Mouse (Mus musculus): Measurements from ENCODE around the gene Krba1. TPM values are rescaled to one million over a fixed set of nuclear protein-coding genes. Genes with fewer than 3 reads are reported as not detected.

Krba1 gene
- polyA plus RNA-seq (2015; fragmentation: Nextera tagmentation; extraction: Ambion mirVana), result 21.1 and 25.4 TPM in 2 replicates

DNA sequence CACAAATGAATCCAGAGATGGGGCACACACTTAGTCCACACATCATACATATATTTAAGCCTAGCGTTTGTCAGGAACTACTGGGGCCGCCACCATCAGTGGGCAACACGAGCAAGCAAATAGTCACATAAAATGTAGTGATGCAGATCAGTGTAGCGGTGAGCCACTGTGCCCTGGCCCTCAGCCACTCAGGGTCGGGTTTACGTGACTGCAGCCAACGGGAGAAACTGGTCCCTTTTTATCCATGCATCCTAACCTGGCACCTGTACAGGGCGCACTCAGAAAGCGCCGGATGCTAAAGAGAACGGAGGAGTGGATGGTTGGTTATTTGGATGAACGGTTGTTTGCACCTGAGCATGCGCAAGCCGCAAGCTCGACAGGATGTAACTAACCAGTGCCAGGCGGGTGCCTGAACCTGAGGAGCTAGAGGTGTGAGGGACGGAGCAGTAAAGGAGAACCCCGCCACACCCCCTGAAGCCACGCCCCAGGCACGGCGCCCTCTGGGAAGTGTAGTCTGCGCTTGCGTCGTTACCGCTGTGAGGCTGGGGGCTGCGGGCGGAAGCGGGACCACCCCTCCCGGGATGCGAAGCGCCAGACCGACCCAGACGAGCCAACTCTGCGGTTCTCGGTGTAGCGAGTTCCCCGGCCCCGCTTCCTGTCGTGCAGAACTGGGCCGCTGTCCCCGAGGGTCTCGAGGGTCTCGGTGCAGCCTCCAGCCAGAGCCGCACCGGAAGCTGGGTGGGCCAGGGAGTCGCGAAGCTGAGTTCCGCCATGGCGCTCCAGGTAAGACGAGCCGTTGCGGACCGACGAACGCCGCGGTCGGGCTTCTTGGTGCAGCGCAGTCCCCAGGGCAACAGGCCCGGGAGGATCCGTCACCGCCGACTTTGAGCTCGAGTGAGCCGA is at the start of gene Krba1:
Gene Krba1, plus strand, starts transcription at position 482 of the 903 bp plus-strand sequence.
- 2% methylated on average over 65 of the region's 65 CpGs for WGBS
- Histone ChIP-seq H3K4me1 (peaks cover 23% of the 10 kb centered on the region), H3K9ac (peak within 1 kb of the TSS; percentile 74), H3K4me2 (peak within 1 kb of the TSS; percentile 77), H3K4me3 (peak within 1 kb of the TSS; percentile 62), H3K27me3 (peaks cover 2% of the 10 kb centered on the region; the same call in 1 of the 2 replicates), H3K9me3 (replicated peaks) (no peaks in the 10 kb centered on the region), H3K27ac (peak within 1 kb of the TSS; percentile 71), H3K36me3 (ENCODE audit: poor library complexity, severe bottlenecking) (no peaks in the 10 kb centered on the region)
- ATAC-seq, result peak; percentile 97

DNA sequence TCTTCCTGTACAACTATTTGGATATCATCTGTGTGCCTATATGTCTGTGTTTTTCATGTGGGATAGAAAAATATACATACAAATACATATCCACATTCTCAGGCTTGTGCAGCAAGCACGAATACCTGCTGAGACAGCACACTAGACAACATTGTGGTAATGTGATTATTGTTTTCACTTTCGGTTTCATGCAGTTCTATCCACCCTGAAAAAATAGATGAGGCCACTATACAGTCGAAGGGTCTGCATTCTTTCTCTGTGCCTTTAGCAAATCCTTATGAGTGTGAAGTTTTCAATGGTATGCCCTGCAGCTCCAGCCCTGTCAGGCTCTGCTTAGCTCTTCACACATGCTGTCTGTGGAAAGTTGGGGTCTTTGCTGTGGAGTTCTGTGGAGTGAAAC is 36.5 kb upstream of the Krba1 start:
- 79% methylated on average over 3 of the region's 3 CpGs for WGBS
- no peak overlapping the region for H3K27ac ChIP-seq
- ATAC-seq, result no peak

DNA sequence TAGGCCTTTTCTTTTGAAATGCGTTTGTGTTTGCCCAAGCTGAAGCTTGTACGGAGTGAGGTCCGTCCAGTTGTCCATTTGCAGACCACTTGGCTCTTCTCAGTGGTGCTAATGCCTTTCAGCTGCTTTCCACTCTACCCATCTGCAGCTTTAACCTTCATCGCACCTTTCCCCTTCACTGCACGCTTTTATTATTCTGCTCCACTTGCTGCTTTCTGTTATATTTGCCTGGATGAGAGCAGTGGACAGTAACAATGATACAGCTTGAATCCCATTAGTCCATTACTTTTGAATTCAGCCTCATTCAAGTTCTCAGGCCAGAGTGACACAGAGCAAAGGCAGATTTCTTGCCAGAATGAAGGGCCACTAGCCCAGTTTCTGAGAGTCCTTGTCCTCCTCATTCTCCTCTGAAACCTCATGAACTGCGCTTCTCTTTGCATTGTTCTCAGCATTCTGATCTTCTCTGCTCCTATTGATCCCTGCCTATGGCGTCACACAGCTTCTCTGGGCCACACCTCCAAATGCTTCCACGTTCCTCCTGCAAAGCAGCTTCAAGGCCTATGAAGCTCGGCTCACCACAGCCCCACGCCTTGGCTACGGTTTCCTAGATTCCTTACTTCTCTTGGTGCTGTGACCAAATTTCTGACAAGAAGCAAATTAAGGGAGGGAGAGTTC is 28.9 kb upstream of the Krba1 start:
- no peak overlapping the region for H3K4me2 ChIP-seq
- 0 out of 2 replicates have a peak, but pooled peaks have one; percentile 10 for ATAC-seq
- whole genome bisulfite sequencing, result 26% methylated on average over 11 of the region's 11 CpGs

More for the DNA sequence above, 36.5 kb upstream of the Krba1 start:
- no peaks in the 10 kb centered on the region for H3K4me1 ChIP-seq
- no peak overlapping the region for H3K9ac ChIP-seq
- H3K4me2 ChIP-seq, result no peak overlapping the region
- H3K4me3 ChIP-seq, result no peak overlapping the region
- no peaks in the 10 kb centered on the region for H3K36me3 ChIP-seq (ENCODE audit: poor library complexity, severe bottlenecking)
- H3K27me3 ChIP-seq, result no peaks in the 10 kb centered on the region
- H3K9me3 ChIP-seq (replicated peaks), result no peaks in the 10 kb centered on the region

DNA sequence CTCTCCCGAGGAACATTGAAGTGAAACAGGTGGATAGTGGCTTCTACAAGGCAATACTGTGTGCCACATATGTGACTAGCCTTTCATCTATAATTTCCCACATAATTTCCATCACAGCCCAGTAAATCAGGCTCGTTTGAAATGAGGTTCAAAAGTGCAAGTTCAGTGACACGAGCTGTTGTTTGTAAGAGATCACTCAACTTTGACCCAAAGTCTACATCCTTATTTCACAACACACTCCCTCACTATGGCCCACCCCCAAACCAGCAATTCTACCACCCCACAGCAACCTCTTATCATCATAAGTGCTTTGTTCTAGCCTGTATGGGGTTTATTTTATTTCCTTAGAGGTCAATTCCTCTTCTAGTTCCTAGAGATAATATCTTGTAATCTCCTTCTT is 7.2 kb upstream of the Krba1 start:
- H3K9ac ChIP-seq, result no peak overlapping the region
- WGBS, result 66% methylated on average over 3 of the region's 3 CpGs
- H3K27ac ChIP-seq, result no peak overlapping the region
- no peaks in the 10 kb centered on the region for H3K4me1 ChIP-seq
- no peak overlapping the region for H3K4me3 ChIP-seq
- H3K36me3 ChIP-seq (ENCODE audit: poor library complexity, severe bottlenecking), result no peaks in the 10 kb centered on the region
- H3K27me3 ChIP-seq, result no peaks in the 10 kb centered on the region
- H3K4me2 ChIP-seq, result no peak overlapping the region
- ATAC-seq, result no peak
- no peaks in the 10 kb centered on the region for H3K9me3 ChIP-seq (replicated peaks)

More for the DNA sequence above, 28.9 kb upstream of the Krba1 start:
- Histone ChIP-seq H3K9me3 (replicated peaks) (no peaks in the 10 kb centered on the region), H3K36me3 (ENCODE audit: poor library complexity, severe bottlenecking) (no peaks in the 10 kb centered on the region), H3K9ac (no peak overlapping the region), H3K4me3 (no peak overlapping the region), H3K27me3 (no peaks in the 10 kb centered on the region), H3K4me1 (peaks cover 9% of the 10 kb centered on the region), H3K27ac (no peak overlapping the region)

DNA sequence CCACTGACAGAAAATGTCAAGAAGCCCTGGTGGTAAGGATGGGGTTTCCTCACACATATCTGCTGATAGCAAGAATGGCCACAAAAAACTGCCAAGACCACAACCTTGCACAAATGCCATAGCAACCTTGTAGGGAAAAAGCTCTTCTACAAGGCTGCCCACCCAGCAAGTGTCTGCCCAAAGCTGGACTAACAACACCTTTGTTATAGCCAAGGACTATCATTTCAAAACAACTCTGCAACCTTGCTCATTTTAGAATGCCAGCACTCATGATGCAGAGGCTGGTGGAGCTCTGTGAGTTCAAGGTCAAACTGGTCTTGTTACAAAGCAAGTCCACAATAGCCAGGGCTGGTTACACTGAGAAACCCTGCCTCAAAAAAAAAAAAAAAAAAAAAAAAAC is 1.6 kb upstream of the Krba1 start:
- Histone ChIP-seq H3K4me1 (peaks cover 19% of the 10 kb centered on the region), H3K4me2 (no peak overlapping the region), H3K4me3 (no peak overlapping the region), H3K9ac (no peak overlapping the region), H3K9me3 (replicated peaks) (no peaks in the 10 kb centered on the region), H3K27ac (no peak overlapping the region), H3K27me3 (peaks cover 2% of the 10 kb centered on the region; the same call in 1 of the 2 replicates), H3K36me3 (ENCODE audit: poor library complexity, severe bottlenecking) (no peaks in the 10 kb centered on the region)
- ATAC-seq, result no peak

DNA sequence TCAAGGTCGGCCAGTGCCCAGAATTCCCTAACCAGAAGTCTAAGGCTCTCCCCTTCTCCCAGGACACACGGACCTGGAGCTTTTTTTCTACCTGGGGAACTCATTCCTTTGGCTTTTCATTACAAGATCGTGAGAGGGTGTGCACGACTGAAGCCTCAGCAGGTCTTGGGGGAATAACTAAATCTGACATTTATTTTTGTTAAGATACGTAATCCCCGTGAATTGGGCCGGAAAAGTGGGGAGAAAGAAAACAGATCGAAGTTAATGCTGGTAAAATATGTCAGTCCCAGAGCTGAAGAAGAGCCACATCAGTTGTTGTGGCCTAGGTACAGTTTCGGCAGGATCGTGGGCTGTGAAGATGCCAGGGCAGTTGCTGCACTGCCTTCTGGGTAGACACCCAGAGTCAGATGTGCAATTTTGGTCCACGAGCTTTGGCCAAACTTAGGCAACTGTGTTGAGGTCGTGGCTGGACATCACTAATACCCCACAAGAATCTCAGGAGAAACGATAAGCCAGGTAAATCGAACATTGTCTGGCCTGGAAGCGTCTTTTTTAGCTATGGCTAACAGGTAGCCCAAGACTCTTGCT is 716 bp downstream of the Krba1 start:
- Histone ChIP-seq H3K36me3 (ENCODE audit: poor library complexity, severe bottlenecking) (no peaks in the 10 kb centered on the region), H3K4me3 (peak overlapping the region; percentile 62)

DNA sequence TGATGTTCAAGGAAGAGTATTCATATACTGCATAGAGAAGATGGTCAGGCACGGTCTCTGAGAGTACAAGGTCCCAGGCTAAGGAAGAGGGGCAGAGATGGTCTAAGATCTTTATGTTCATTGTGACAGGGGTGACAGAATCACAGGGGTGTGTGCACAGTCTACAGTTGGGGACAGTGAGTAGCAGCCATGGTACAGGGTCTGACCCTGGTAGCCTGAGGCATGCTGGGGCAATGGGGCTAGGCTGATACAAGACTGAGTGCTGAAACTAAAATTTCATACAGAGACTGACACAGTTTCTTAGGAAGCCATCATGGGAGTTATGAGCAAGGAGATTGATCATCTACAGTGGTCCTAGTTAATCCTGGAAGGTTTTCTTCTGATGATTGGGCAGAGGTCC is 1.3 kb downstream of the Krba1 start:
- no peaks in the 10 kb centered on the region for H3K36me3 ChIP-seq (ENCODE audit: poor library complexity, severe bottlenecking)
- no peaks in the 10 kb centered on the region for H3K9me3 ChIP-seq (replicated peaks)
- H3K9ac ChIP-seq, result peak overlapping the region; percentile 74
- no peak overlapping the region for H3K27ac ChIP-seq
- H3K27me3 ChIP-seq, result peaks cover 2% of the 10 kb centered on the region; the same call in 1 of the 2 replicates
- H3K4me2 ChIP-seq, result peak overlapping the region; percentile 77
- H3K4me1 ChIP-seq, result peaks cover 31% of the 10 kb centered on the region
- 97% methylated on average over 1 of the region's 1 CpGs for WGBS
- no peak for ATAC-seq
- peak overlapping the region; percentile 62 for H3K4me3 ChIP-seq

More for the DNA sequence above, 716 bp downstream of the Krba1 start:
- Histone ChIP-seq H3K9me3 (replicated peaks) (no peaks in the 10 kb centered on the region), H3K4me1 (peaks cover 29% of the 10 kb centered on the region), H3K9ac (peak overlapping the region; percentile 74), H3K27me3 (peaks cover 2% of the 10 kb centered on the region; the same call in 1 of the 2 replicates), H3K4me2 (peak overlapping the region; percentile 77), H3K27ac (peak overlapping the region; percentile 71)
- no peak for ATAC-seq
- WGBS, result 30% methylated on average over 15 of the region's 15 CpGs

DNA sequence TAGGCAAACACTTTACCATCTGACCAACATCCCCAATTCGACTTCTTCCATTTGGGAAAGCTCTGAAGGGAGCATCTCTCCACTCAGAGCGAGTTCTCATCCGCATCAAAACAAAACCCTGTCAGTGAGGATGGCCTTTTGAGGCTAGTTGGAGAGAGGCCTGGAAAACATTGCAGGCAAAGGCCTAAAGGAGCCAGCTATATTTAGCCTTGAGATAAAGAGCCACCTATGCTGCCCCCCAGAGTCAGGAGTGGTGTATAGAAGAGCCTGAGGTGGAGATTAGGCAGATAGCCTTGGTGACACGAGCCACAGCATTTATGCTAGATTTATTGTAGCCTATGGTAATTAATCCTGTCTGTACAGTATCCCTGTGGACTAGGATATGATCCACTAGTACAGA is 1.9 kb downstream of the Krba1 start:
- Histone ChIP-seq H3K36me3 (ENCODE audit: poor library complexity, severe bottlenecking) (no peaks in the 10 kb centered on the region), H3K27me3 (peaks cover 2% of the 10 kb centered on the region; the same call in 1 of the 2 replicates), H3K4me1 (peaks cover 31% of the 10 kb centered on the region), H3K4me2 (peak overlapping the region; percentile 77; the same call in 1 of the 2 replicates), H3K4me3 (no peak overlapping the region), H3K9me3 (replicated peaks) (no peaks in the 10 kb centered on the region), H3K9ac (peak overlapping the region; percentile 7; the same call in 1 of the 2 replicates), H3K27ac (no peak overlapping the region)
- WGBS, result 60% methylated on average over 4 of the region's 4 CpGs
- no peak for ATAC-seq

DNA sequence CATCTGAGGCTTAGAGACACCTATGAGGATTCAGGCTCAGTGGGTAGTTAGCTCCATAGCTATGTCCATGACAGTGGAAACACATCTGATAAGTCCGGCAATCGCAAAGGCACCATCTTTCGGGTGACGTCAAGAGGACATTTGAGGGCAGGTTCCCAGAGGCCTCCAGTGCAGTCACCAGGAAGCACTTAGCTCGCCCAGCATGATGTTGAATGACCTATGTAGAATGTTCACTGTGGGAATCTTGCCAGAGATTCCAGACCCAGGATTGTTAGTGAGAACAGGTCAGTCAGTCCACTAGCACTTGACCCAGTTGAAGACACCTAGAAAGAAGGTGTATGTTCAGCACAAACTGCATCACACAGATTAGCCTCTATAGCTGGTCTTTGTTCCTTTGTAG is 4.5 kb downstream of the Krba1 start:
- Histone ChIP-seq H3K36me3 (ENCODE audit: poor library complexity, severe bottlenecking) (peaks cover 19% of the 10 kb centered on the region), H3K4me2 (no peak overlapping the region), H3K27me3 (no peaks in the 10 kb centered on the region), H3K9ac (no peak overlapping the region), H3K4me1 (peaks cover 31% of the 10 kb centered on the region), H3K4me3 (no peak overlapping the region), H3K27ac (no peak overlapping the region), H3K9me3 (replicated peaks) (no peaks in the 10 kb centered on the region)
- no peak for ATAC-seq
- 96% methylated on average over 5 of the region's 5 CpGs for WGBS

DNA sequence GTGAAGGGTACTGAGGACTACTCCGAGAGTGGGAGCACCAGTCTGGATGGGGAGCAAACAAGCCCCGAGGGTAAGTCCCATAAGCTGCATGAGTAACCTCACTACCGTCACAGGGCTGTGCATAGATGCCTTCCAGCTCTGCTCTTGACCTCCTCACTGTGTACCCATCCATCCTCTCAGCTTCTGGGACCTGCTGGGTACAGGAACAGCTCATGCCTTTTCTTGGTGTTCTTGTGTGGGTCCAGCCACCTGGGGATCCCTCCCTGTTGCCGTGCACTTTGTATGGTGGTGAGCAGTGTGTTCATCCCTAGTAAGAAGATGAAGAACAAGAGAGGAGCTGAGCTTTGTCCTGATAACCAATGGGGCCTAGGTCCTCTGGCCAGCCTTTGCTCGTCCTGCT is 8.7 kb downstream of the Krba1 start:
- no peak for ATAC-seq
- no peaks in the 10 kb centered on the region for H3K27me3 ChIP-seq
- peaks cover 61% of the 10 kb centered on the region for H3K36me3 ChIP-seq (ENCODE audit: poor library complexity, severe bottlenecking)
- peaks cover 9% of the 10 kb centered on the region; the same call in 1 of the 2 replicates for H3K4me1 ChIP-seq
- no peaks in the 10 kb centered on the region for H3K9me3 ChIP-seq (replicated peaks)
- H3K27ac ChIP-seq, result no peak overlapping the region
- no peak overlapping the region for H3K4me3 ChIP-seq
- WGBS, result 94% methylated on average over 5 of the region's 5 CpGs
- no peak overlapping the region for H3K9ac ChIP-seq
- H3K4me2 ChIP-seq, result no peak overlapping the region

DNA sequence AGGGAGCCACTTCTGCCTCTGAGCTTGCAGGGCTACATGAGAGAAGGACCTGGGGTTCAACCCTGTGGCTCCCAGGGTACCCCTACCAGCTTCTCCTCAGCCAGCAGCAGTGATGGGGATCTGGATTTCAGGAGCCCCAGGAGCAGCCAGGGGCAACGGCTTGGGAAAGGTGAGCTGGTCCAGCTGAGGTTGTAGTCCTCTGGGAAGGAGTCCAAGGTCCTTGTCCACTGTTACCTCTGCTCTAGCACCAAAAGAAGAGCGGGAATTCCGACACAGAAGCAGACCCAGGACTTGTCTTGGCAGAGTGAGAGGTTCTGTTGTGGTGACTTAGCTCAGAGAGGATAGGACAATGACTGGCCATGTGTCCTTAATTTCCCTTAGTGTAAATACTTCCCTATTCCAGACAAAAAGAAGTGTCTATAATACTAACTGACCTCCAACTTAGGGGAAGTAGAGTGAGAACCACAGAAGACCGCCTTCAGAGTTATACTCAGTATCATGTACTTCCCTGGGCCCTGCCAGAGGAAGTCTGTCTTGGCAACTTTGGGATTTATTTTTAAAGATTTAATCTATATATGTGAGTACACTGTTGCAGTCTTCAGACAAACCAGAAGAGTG is 14.4 kb downstream of the Krba1 start:
- Histone ChIP-seq H3K27ac (no peak overlapping the region), H3K36me3 (ENCODE audit: poor library complexity, severe bottlenecking) (peaks cover 100% of the 10 kb centered on the region), H3K4me2 (no peak overlapping the region), H3K9ac (no peak overlapping the region), H3K4me3 (no peak overlapping the region), H3K27me3 (no peaks in the 10 kb centered on the region), H3K9me3 (replicated peaks) (no peaks in the 10 kb centered on the region), H3K4me1 (no peaks in the 10 kb centered on the region)
- 92% methylated on average over 4 of the region's 4 CpGs for WGBS
- ATAC-seq, result no peak

Data from forebrain, embryonic 13.5 days (tissue).